Comparison of ENCODE assay signal across 8 mouse cellular contexts in genomic region chr2:160742161-160742609, GRCm38 (mm10). TPM values are rescaled to one million over a fixed set of nuclear protein-coding genes. Genes with fewer than 3 reads are reported as not detected.
DNase-seq lines count a peak whose midpoint lies in the region; ATAC-seq and TF ChIP-seq lines count a peak whose summit lies in the region.

No protein-coding gene starts in this region.

- H3K9me3 ChIP-seq in liver, embryonic 16.5 days (replicated peaks; ENCODE audit: control insufficient read depth, low read length), result no peaks in the 10 kb centered on the region

- no peak overlapping the region for H3K4me3 ChIP-seq in kidney, adult 2 months (ENCODE audit: insufficient read depth, low read depth, low read length)
- H3K4me3 ChIP-seq in cortical plate, adult 2 months (ENCODE audit: insufficient read depth, low read length), result no peak overlapping the region
- no peak overlapping the region for H3K4me3 ChIP-seq in liver, embryonic 16.5 days (ENCODE audit: low read depth, low read length)

- no peak overlapping the region for H3K4me2 ChIP-seq in liver, embryonic 16.5 days (ENCODE audit: low read depth, low read length)

- no peaks in the 10 kb centered on the region for H3K27me3 ChIP-seq in kidney, adult 2 months (replicated peaks; ENCODE audit: control insufficient read depth, insufficient read depth, low read length)
- H3K27me3 ChIP-seq in liver, embryonic 16.5 days (ENCODE audit: control insufficient read depth, insufficient read depth, low read depth, low read length), result no peaks in the 10 kb centered on the region

- TF ChIP-seq POLR2A in kidney, adult 2 months (IDR thresholded peaks at IDR 0.05; ENCODE audit: low read depth, low read length), result no peak
- no peak for TF ChIP-seq POLR2A in cortical plate, adult 2 months (IDR thresholded peaks at IDR 0.05; ENCODE audit: extremely low read depth, insufficient read depth, low read length)

- DNase-seq in kidney, adult 2 months, result no peak
- DNase-seq in kidney, adult 8-10 months, result no peak
- peak; percentile 30 to 35 for DNase-seq in B cell, adult 2 months
- DNase-seq in ovary, postnatal 36 days (ENCODE audit: low spot score), result no peak
- DNase-seq in gastrocnemius, postnatal 25 days, result no peak
- no peak for DNase-seq in cerebellum, postnatal 36 days

- peak; percentile 49 for ATAC-seq in liver, embryonic 16.5 days (ENCODE audit: low read depth)

- H3K4me1 ChIP-seq in kidney, adult 2 months (ENCODE audit: control insufficient read depth, insufficient read depth, low read length), result peaks cover 31% of the 10 kb centered on the region
- peaks cover 37% of the 10 kb centered on the region for H3K4me1 ChIP-seq in cortical plate, adult 2 months (ENCODE audit: control insufficient read depth, insufficient read depth, low read length)
- peaks cover 15% of the 10 kb centered on the region for H3K4me1 ChIP-seq in liver, embryonic 16.5 days (ENCODE audit: control insufficient read depth, low read depth, low read length)

- peak overlapping the region; percentile 47 for H3K27ac ChIP-seq in kidney, adult 2 months (ENCODE audit: insufficient read depth, low read depth, low read length)
- peak overlapping the region; percentile 4 for H3K27ac ChIP-seq in cortical plate, adult 2 months (ENCODE audit: insufficient read depth, low read length)
- peak overlapping the region; percentile 54 for H3K27ac ChIP-seq in liver, embryonic 16.5 days (ENCODE audit: low read length)

- WGBS in kidney, adult 2 months, result 36% methylated on average over 1 of the region's 1 CpGs
- WGBS in liver, embryonic 16.5 days (ENCODE audit: insufficient replicate concordance), result 10% methylated on average over 1 of the region's 1 CpGs

- H3K36me3 ChIP-seq in kidney, adult 2 months (ENCODE audit: control insufficient read depth, insufficient read depth, low read length), result no peaks in the 10 kb centered on the region
- no peaks in the 10 kb centered on the region for H3K36me3 ChIP-seq in liver, embryonic 16.5 days (ENCODE audit: control insufficient read depth, insufficient read depth)

- no peak overlapping the region for H3K9ac ChIP-seq in liver, embryonic 16.5 days (ENCODE audit: low read depth, low read length)

- TF ChIP-seq CTCF in kidney, adult 2 months (conservative IDR thresholded peaks at IDR 0.05; ENCODE audit: insufficient read depth, insufficient read length, low read depth, low read length), result no peak
- no peak for TF ChIP-seq CTCF in cortical plate, adult 2 months (IDR thresholded peaks at IDR 0.05; ENCODE audit: extremely low read depth, insufficient read depth, low read length)

RNA-seq across cellular contexts. Expression of gene Plcg1, which starts 11.1 kb away (rescaled TPM):
- polyA plus RNA-seq in kidney, adult 2 months (2012; rRNA removed), result 33.1 and 38.2 TPM in 2 replicates
- 78.5 and 94.8 TPM in 2 replicates for polyA plus RNA-seq in cortical plate, adult 2 months (2012; rRNA removed)
- 4.4 and 5.5 TPM in 2 replicates for polyA plus RNA-seq in liver, embryonic 16.5 days (2015; fragmentation: Nextera tagmentation; extraction: Ambion mirVana)
- 10 to 100 TPM; 19.8 to 24.5 TPM for total RNA-seq in gastrocnemius, postnatal 25 days (2021)

Comparison
In these comparisons a context has a peak if more than half of its experiments do, and no peak if none do; other contexts are left out.
1. DNase-seq: peak in B cell, adult 2 months (2 of 2); none in kidney, adult 2 months (single experiment), kidney, adult 8-10 months (0 of 2), ovary, postnatal 36 days (single experiment), gastrocnemius, postnatal 25 days (single experiment) and cerebellum, postnatal 36 days (0 of 2).
2. H3K27ac ChIP-seq: peak in every context shown above with its lines; median percentile 54 in liver, embryonic 16.5 days; 47 in kidney, adult 2 months; 4 in cortical plate, adult 2 months.